Mouse (Mus musculus) heart, postnatal 0 days (tissue): ENCODE results near the gene Scfd2. TPM values are rescaled to one million over a fixed set of nuclear protein-coding genes. Genes with fewer than 3 reads are reported as not detected.

ENCODE experiments used
- ATAC-seq: fragments of 200-750 bp; cut with Nextera tagmentation; 2 replicates; pipeline ENCODE4 v1.8.0; 2017; ENCODE audit warnings: low read depth, moderate number of reproducible peaks, moderate library complexity; ENCODE audit not compliant: insufficient read depth
- DNase-seq: peaks from one replicate; pipeline ENCODE4 v3.0.0-alpha.2; 2016; ENCODE audit warnings: low spot score
- H3K27ac ChIP-seq: fragments of 300-500 bp; sonication (generic); 2 replicates; pipeline ENCODE4 v1.5.1; 2014; ENCODE audit warnings: low read depth, mild to moderate bottlenecking
- H3K27me3 ChIP-seq: fragments of 300-500 bp; sonication (generic); 2 replicates; pipeline ENCODE4 v1.6.1; 2014; ENCODE audit warnings: low read length, mixed read lengths; ENCODE audit not compliant: control insufficient read depth, insufficient read depth
- H3K36me3 ChIP-seq: fragments of 300-500 bp; sonication (generic); replicated peaks from 2 replicates; pipeline ENCODE4 v1.6.1; 2014; ENCODE audit warnings: low read length, mixed read lengths; ENCODE audit not compliant: control insufficient read depth, insufficient read depth
- H3K4me1 ChIP-seq: fragments of 300-500 bp; sonication (generic); 2 replicates; pipeline ENCODE4 v1.6.1; 2014; ENCODE audit warnings: antibody characterized with exemption; ENCODE audit not compliant: control insufficient read depth, insufficient read depth
- H3K4me2 ChIP-seq: fragments of 300-500 bp; sonication (generic); 2 replicates; pipeline ENCODE4 v1.6.1; 2014; ENCODE audit warnings: low read depth, mild to moderate bottlenecking, low read length, moderate library complexity
- H3K4me3 ChIP-seq: fragments of 300-500 bp; sonication (generic); 2 replicates; pipeline ENCODE4 v1.5.1; 2014; ENCODE audit warnings: low read depth, low read length
- H3K9ac ChIP-seq: fragments of 300-500 bp; sonication (generic); replicated peaks from 2 replicates; pipeline ENCODE4 v1.6.1; 2014; ENCODE audit warnings: low read depth, low read length, mixed read lengths
- H3K9me3 ChIP-seq: fragments of 300-500 bp; sonication (generic); replicated peaks from 2 replicates; pipeline ENCODE4 v1.6.1; 2016; ENCODE audit warnings: low read length; ENCODE audit not compliant: control insufficient read depth
- CTCF ChIP-seq: IDR thresholded peaks from 2 replicates; pipeline ENCODE4 v1.5.1; 2016; ENCODE audit warnings: antibody characterized with exemption, control low read depth, low read depth
- EP300 ChIP-seq: IDR thresholded peaks from 2 replicates; pipeline ENCODE4 v1.6.1; 2016; ENCODE audit warnings: antibody characterized with exemption, low read depth
- WGBS: fragments of 180-500 bp; shearing (Covaris S2); extraction: QIAGEN DNeasy Blood & Tissue Kit; methylation state at CpG from one replicate; pipeline ENCODE4 v1.1.7; 2014; 5-methylcytosine and 5-hydroxymethylcytosine counted together
- polyA plus RNA-seq: library from polyadenylated mRNA; unstranded; fragments of >200 nt; fragmentation: Nextera tagmentation; extraction: Ambion mirVana; gene quantifications from 2 replicates; pipeline ENCODE4 v1.2.1, GENCODE M21; 2015
- total RNA-seq: library from RNA; depleted of rRNA; stranded (reverse); fragments of >200 nt; gene quantifications from 2 replicates; pipeline ENCODE4 v1.2.3, GENCODE M21; 2014; ENCODE audit warnings: low replicate concordance

Scfd2 gene
- total and polyA plus RNA-seq, 2 experiments from 2014 or later = 14.2 to 24.3 TPM

GRCm38 (mm10) chr5:74317174-74317573, 214.4 kb downstream of the Scfd2 start:
- WGBS = 76% methylated on average over 3 of the region's 3 CpGs
- no peak for ATAC-seq
- H3K27ac ChIP-seq = no peak overlapping the region
- H3K4me2 ChIP-seq = no peak overlapping the region
- no peak overlapping the region for H3K9ac ChIP-seq
- H3K4me1 ChIP-seq = peaks cover 7% of the 10 kb centered on the region
- no peaks in the 10 kb centered on the region for H3K9me3 ChIP-seq
- no peak overlapping the region for H3K4me3 ChIP-seq
- no peak for TF ChIP-seq EP300
- no peak for TF ChIP-seq CTCF
- H3K36me3 ChIP-seq = no peaks in the 10 kb centered on the region
- H3K27me3 ChIP-seq = no peaks in the 10 kb centered on the region
- no peak for DNase-seq

GRCm38 (mm10) chr5:74316333-74316945, 215.1 kb downstream of the Scfd2 start:
- Histone ChIP-seq H3K36me3 (no peaks in the 10 kb centered on the region), H3K4me3 (no peak overlapping the region), H3K4me1 (peaks cover 7% of the 10 kb centered on the region), H3K27me3 (no peaks in the 10 kb centered on the region), H3K9me3 (no peaks in the 10 kb centered on the region), H3K4me2 (no peak overlapping the region), H3K27ac (no peak overlapping the region), H3K9ac (no peak overlapping the region)
- WGBS = 94% methylated on average over 11 of the region's 11 CpGs
- ATAC-seq (no peak), DNase-seq (no peak)
- no peak for TF ChIP-seq EP300
- TF ChIP-seq CTCF = no peak

GRCm38 (mm10) chr5:74315471-74316245, 215.9 kb downstream of the Scfd2 start:
- Histone ChIP-seq H3K9me3 (no peaks in the 10 kb centered on the region), H3K9ac (no peak overlapping the region), H3K4me2 (no peak overlapping the region), H3K27ac (no peak overlapping the region), H3K4me3 (no peak overlapping the region), H3K4me1 (peaks cover 7% of the 10 kb centered on the region), H3K36me3 (no peaks in the 10 kb centered on the region), H3K27me3 (no peaks in the 10 kb centered on the region)
- 55% methylated on average over 12 of the region's 12 CpGs for WGBS
- ATAC-seq (peak; percentile 61; the same call in 1 of the 2 replicates), DNase-seq (peak; percentile 39)
- TF ChIP-seq EP300 (no peak), CTCF (no peak)

- no peak for TF ChIP-seq CTCF
- TF ChIP-seq EP300 = no peak
- Histone ChIP-seq H3K27me3 (no peaks in the 10 kb centered on the region), H3K4me3 (no peak overlapping the region), H3K4me1 (peaks cover 7% of the 10 kb centered on the region), H3K36me3 (no peaks in the 10 kb centered on the region), H3K27ac (no peak overlapping the region), H3K4me2 (no peak overlapping the region), H3K9ac (no peak overlapping the region), H3K9me3 (no peaks in the 10 kb centered on the region)
- ATAC-seq (no peak), DNase-seq (no peak)
- 80% methylated on average over 6 of the region's 6 CpGs for WGBS
Observed at GRCm38 (mm10) chr5:74314501-74314900, 217.1 kb downstream of the Scfd2 start.

- TF ChIP-seq EP300 = no peak
- TF ChIP-seq CTCF = no peak
- Histone ChIP-seq H3K27me3 (no peaks in the 10 kb centered on the region), H3K9ac (no peak overlapping the region), H3K4me1 (peaks cover 7% of the 10 kb centered on the region), H3K4me2 (no peak overlapping the region), H3K9me3 (no peaks in the 10 kb centered on the region), H3K36me3 (no peaks in the 10 kb centered on the region), H3K4me3 (no peak overlapping the region), H3K27ac (no peak overlapping the region)
- ATAC-seq = no peak
- no peak for DNase-seq
- WGBS = 86% methylated on average over 7 of the region's 7 CpGs
Observed at GRCm38 (mm10) chr5:74313542-74313941, 218.0 kb downstream of the Scfd2 start.
